Mouse (Mus musculus) cortical plate, adult 2 months (tissue): ENCODE data around the gene Gucy2c.

Source experiments
- CTCF ChIP-seq: fragments of 200-500 bp; IDR thresholded peaks from 2 replicates; pipeline ENCODE4 v1.5.1; 2011; ENCODE audit warnings: mild to moderate bottlenecking, control low read depth, low read length; ENCODE audit not compliant: insufficient read depth; ENCODE audit errors: extremely low read depth
- POLR2A ChIP-seq: fragments of 200-500 bp; IDR thresholded peaks from 2 replicates; pipeline ENCODE4 v1.6.1; 2011; ENCODE audit warnings: mild to moderate bottlenecking, low read length, control low read depth; ENCODE audit not compliant: insufficient read depth; ENCODE audit errors: extremely low read depth

- TF ChIP-seq CTCF = no peak
- no peak for TF ChIP-seq POLR2A
Observed at GRCm38 (mm10) chr6:136776392-136776791, 5.2 kb downstream of the Gucy2c start.
